Mouse (Mus musculus) T-helper 1 cell (primary cell): ENCODE measurements around the gene Sgpp1.
"Not testable (repeated sequence)": the region's sequence is repeated elsewhere in the genome, so short reads cannot be mapped to it uniquely, and the experiment has no call there.

Source experiments
- in situ Hi-C: fragments of 300-600 bp; cut with MboI, MseI; formaldehyde crosslinking; loops from one replicate; pipeline ENCODE4 v1.15.1; 2025; ENCODE audit warnings: high pct_unique_total_duplicates

Gene Sgpp1

GRCm38 (mm10) chr12:75733331-75734070 is 2.0 kb downstream of the Sgpp1 start:
- in situ Hi-C loops = no loop called here

GRCm38 (mm10) chr12:75731927-75732443 is 3.5 kb downstream of the Sgpp1 start:
- in situ Hi-C loops = no loop called here

GRCm38 (mm10) chr12:75731508-75731907 is 4.0 kb downstream of the Sgpp1 start:
- in situ Hi-C loops = no loop called here

- in situ Hi-C loops = no loop called here
Measured at GRCm38 (mm10) chr12:75730458-75730857, 5.1 kb downstream of the Sgpp1 start.

- in situ Hi-C loops = no loop called here
Measured at GRCm38 (mm10) chr12:75729876-75730275, 5.7 kb downstream of the Sgpp1 start.

GRCm38 (mm10) chr12:75727333-75728125 is 8.0 kb downstream of the Sgpp1 start:
- in situ Hi-C loops = no loop called here

- in situ Hi-C loops = no loop called here
Measured at GRCm38 (mm10) chr12:75726349-75726861, 9.1 kb downstream of the Sgpp1 start.

GRCm38 (mm10) chr12:75724621-75725324 is 10.8 kb downstream of the Sgpp1 start:
- in situ Hi-C loops = no loop called here

- in situ Hi-C loops = no loop called here
Measured at GRCm38 (mm10) chr12:75723839-75724463, 11.6 kb downstream of the Sgpp1 start.

GRCm38 (mm10) chr12:75721941-75722340 is 13.6 kb downstream of the Sgpp1 start:
- in situ Hi-C loops = no loop called here

GRCm38 (mm10) chr12:75721006-75721405 is 14.5 kb downstream of the Sgpp1 start:
- in situ Hi-C loops = no loop called here

GRCm38 (mm10) chr12:75713596-75713995 is 21.9 kb downstream of the Sgpp1 start:
- in situ Hi-C loops = no loop called here

GRCm38 (mm10) chr12:75712905-75713304 is 22.6 kb downstream of the Sgpp1 start:
- in situ Hi-C loops = not testable (repeated sequence)

- in situ Hi-C loops = no loop called here
Measured at GRCm38 (mm10) chr12:75710596-75711376, 24.7 kb downstream of the Sgpp1 start.

GRCm38 (mm10) chr12:75709506-75709905 is 26.0 kb downstream of the Sgpp1 start:
- in situ Hi-C loops = loop anchor here (10.0 kb wide), 1 partner anchor 755 kb away; no protein-coding TSS in a partner anchor

GRCm38 (mm10) chr12:75706670-75707069 is 28.9 kb downstream of the Sgpp1 start:
- in situ Hi-C loops = loop anchor here (10.0 kb wide), 1 partner anchor 758 kb away; no protein-coding TSS in a partner anchor

- in situ Hi-C loops = loop anchor here (10.0 kb wide), 1 partner anchor 762 kb away; no protein-coding TSS in a partner anchor
Measured at GRCm38 (mm10) chr12:75702739-75703122, 32.8 kb downstream of the Sgpp1 start.

- in situ Hi-C loops = loop anchor here (10.0 kb wide), 1 partner anchor 763 kb away; no protein-coding TSS in a partner anchor
Measured at GRCm38 (mm10) chr12:75702084-75702738, 33.3 kb downstream of the Sgpp1 start.
